Mouse (Mus musculus) midbrain, embryonic 16.5 days (tissue): ENCODE data around the gene Myct1. TPM values are rescaled to one million over a fixed set of nuclear protein-coding genes. Genes with fewer than 3 reads are reported as not detected.

ENCODE experiments used
- ATAC-seq: fragments of 200-750 bp; cut with Nextera tagmentation; 2 replicates; pipeline ENCODE4 v1.8.0; 2017; ENCODE audit warnings: moderate TSS enrichment
- H3K27ac ChIP-seq: fragments of 300-500 bp; sonication (generic); 2 replicates; pipeline ENCODE4 v1.5.1; 2014; ENCODE audit warnings: mild to moderate bottlenecking, low read length, mixed read lengths
- H3K27me3 ChIP-seq: fragments of 300-500 bp; sonication (generic); 2 replicates; pipeline ENCODE4 v1.6.1; 2014; ENCODE audit warnings: low read depth, low read length, mixed read lengths; ENCODE audit not compliant: control insufficient read depth, insufficient read depth
- H3K36me3 ChIP-seq: fragments of 300-500 bp; sonication (generic); 2 replicates; pipeline ENCODE4 v1.6.1; 2014; ENCODE audit warnings: mild to moderate bottlenecking, low read length, moderate library complexity, mixed read lengths; ENCODE audit not compliant: control insufficient read depth, insufficient read depth
- H3K4me1 ChIP-seq: fragments of 300-500 bp; sonication (generic); 2 replicates; pipeline ENCODE4 v1.6.1; 2014; ENCODE audit warnings: mild to moderate bottlenecking, low read length, mixed read lengths; ENCODE audit not compliant: control insufficient read depth, insufficient read depth
- H3K4me2 ChIP-seq: fragments of 300-500 bp; sonication (generic); 2 replicates; pipeline ENCODE4 v1.6.1; 2014; ENCODE audit warnings: mild to moderate bottlenecking, low read length, mixed read lengths
- H3K4me3 ChIP-seq: fragments of 300-500 bp; sonication (generic); 2 replicates; pipeline ENCODE4 v1.5.1; 2014; ENCODE audit warnings: low read depth, mild to moderate bottlenecking, low read length, moderate library complexity, mixed read lengths
- H3K9ac ChIP-seq: fragments of 300-500 bp; sonication (generic); 2 replicates; pipeline ENCODE4 v1.6.1; 2014; ENCODE audit warnings: low read depth, low read length, mixed read lengths
- H3K9me3 ChIP-seq: fragments of 300-500 bp; sonication (generic); replicated peaks from 2 replicates; pipeline ENCODE4 v1.6.1; 2014; ENCODE audit warnings: mild to moderate bottlenecking, low read length, mixed read lengths; ENCODE audit not compliant: control insufficient read depth, poor library complexity, severe bottlenecking
- WGBS: fragments of 180-500 bp; shearing (Covaris S2); extraction: QIAGEN DNeasy Blood & Tissue Kit; methylation state at CpG from one replicate; pipeline ENCODE4 v1.1.7; 2014; 5-methylcytosine and 5-hydroxymethylcytosine counted together
- polyA plus RNA-seq: library from polyadenylated mRNA; unstranded; fragments of >200 nt; fragmentation: Nextera tagmentation; extraction: Ambion mirVana; gene quantifications from 2 replicates; pipeline ENCODE4 v1.2.1, GENCODE M21; 2015

Gene Myct1
- polyA plus RNA-seq, 1 experiment from 2014 or later = 0.73 TPM

DNA sequence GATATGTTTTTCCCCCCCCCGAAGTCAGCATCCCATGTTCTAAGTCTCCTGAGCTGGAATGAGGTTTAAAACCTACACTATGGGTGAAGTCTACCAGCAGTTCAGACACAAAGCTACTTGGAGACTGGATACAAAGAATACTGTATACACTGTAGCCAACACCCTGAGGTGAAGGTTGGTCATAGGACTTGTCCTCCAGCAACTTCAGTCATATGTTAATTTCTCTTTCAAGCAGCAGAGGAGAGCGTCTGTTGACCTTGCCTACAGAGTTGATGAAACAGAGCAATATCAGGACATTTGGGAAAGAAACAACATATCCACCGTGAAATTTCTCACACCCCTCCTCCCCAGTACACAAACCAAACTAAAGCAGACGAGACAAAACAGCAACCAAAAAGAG lies 33.0 kb upstream of the Myct1 start:
- no peaks in the 10 kb centered on the region for H3K36me3 ChIP-seq
- 82% methylated on average over 4 of the region's 4 CpGs for WGBS

GRCm38 (mm10) chr10:5561706-5562105 lies 31.9 kb upstream of the Myct1 start:
- no peaks in the 10 kb centered on the region for H3K36me3 ChIP-seq
- no peaks in the 10 kb centered on the region for H3K4me1 ChIP-seq
- H3K9me3 ChIP-seq = no peaks in the 10 kb centered on the region
- H3K27me3 ChIP-seq = no peaks in the 10 kb centered on the region
- no peak for ATAC-seq
- WGBS = 83% methylated on average over 4 of the region's 4 CpGs
- H3K4me3 ChIP-seq = no peak overlapping the region
- H3K4me2 ChIP-seq = no peak overlapping the region
- no peak overlapping the region for H3K9ac ChIP-seq
- no peak overlapping the region for H3K27ac ChIP-seq

More for the DNA sequence above, 33.0 kb upstream of the Myct1 start:
- Histone ChIP-seq H3K4me2 (no peak overlapping the region), H3K9me3 (no peaks in the 10 kb centered on the region), H3K9ac (no peak overlapping the region), H3K4me1 (no peaks in the 10 kb centered on the region), H3K4me3 (no peak overlapping the region), H3K27me3 (no peaks in the 10 kb centered on the region), H3K27ac (no peak overlapping the region)
- no peak for ATAC-seq

DNA sequence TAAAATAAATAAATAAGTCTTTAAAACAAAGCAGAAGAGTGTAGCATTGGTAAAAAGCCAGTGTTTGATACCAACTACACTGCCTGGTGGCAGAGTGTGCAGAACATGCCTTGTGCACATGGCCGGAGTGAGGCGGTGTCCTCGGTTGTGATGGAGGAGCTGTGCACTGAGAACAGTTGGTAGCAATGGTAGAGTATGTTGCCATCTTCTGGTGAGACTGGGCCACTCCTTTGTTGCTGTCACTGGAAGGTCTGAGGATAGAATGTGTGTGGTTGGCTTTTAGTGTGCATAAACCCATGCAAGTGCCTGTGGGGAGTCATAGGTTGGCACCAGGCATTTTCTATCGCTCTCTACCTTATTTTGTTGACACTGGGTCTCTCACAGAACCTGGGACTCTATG lies 24.6 kb upstream of the Myct1 start:
- Histone ChIP-seq H3K36me3 (no peaks in the 10 kb centered on the region), H3K4me3 (no peak overlapping the region), H3K27ac (no peak overlapping the region), H3K4me1 (no peaks in the 10 kb centered on the region), H3K9ac (no peak overlapping the region), H3K9me3 (no peaks in the 10 kb centered on the region), H3K4me2 (no peak overlapping the region), H3K27me3 (no peaks in the 10 kb centered on the region)
- no peak for ATAC-seq
- WGBS = 86% methylated on average over 4 of the region's 4 CpGs

DNA sequence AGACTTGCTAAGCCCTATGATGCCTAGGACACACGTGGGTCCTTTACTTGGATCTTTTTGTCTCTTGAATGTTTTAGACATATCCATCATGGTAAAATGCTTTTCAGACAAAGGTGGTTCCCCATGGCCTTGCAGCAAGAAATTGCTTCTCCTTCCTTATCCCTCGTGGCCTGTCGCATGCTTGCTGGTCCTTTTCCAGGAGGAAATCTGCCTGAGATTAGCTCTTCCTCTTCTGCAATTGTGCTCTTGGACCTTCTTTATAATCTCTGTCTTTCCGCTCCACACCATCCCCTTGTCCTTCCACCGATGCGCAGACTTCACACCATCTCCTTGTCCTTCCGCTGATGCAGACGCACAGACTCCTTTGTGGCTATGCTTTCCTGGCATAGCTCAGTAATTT lies 23.5 kb upstream of the Myct1 start:
- Histone ChIP-seq H3K36me3 (no peaks in the 10 kb centered on the region), H3K9ac (no peak overlapping the region), H3K27ac (no peak overlapping the region), H3K4me2 (no peak overlapping the region), H3K27me3 (no peaks in the 10 kb centered on the region), H3K4me3 (no peak overlapping the region), H3K9me3 (no peaks in the 10 kb centered on the region), H3K4me1 (no peaks in the 10 kb centered on the region)
- no peak for ATAC-seq
- 90% methylated on average over 8 of the region's 8 CpGs for WGBS

- H3K9me3 ChIP-seq = no peaks in the 10 kb centered on the region
- no peak for ATAC-seq
- H3K27me3 ChIP-seq = no peaks in the 10 kb centered on the region
- no peak overlapping the region for H3K4me3 ChIP-seq
- H3K27ac ChIP-seq = no peak overlapping the region
- no peak overlapping the region for H3K4me2 ChIP-seq
- no peaks in the 10 kb centered on the region for H3K36me3 ChIP-seq
- WGBS = 82% methylated on average over 5 of the region's 5 CpGs
- no peaks in the 10 kb centered on the region for H3K4me1 ChIP-seq
- no peak overlapping the region for H3K9ac ChIP-seq
Observed at GRCm38 (mm10) chr10:5571332-5571731, 22.2 kb upstream of the Myct1 start.

DNA sequence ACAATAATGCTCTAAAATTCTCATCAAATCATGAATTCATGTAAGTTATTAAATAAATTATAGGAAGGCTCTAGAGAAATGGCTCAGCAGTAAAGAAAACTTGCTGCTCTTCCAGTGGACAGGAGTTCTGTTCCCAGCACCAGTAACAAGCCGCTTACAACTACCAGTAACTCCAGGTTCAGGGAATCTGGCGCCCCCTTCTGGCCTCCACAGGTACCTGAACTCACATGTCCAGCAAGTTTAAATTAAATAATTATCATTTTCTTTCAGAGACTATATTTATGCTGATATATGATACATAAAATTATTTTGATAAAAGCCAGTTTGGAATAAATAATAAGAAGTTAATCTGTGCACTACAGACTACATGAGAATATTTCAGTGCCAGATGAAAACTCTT lies 20.2 kb upstream of the Myct1 start:
- Histone ChIP-seq H3K4me3 (no peak overlapping the region), H3K9ac (no peak overlapping the region), H3K36me3 (no peaks in the 10 kb centered on the region), H3K27ac (no peak overlapping the region), H3K4me1 (no peaks in the 10 kb centered on the region), H3K27me3 (no peaks in the 10 kb centered on the region), H3K4me2 (no peak overlapping the region), H3K9me3 (no peaks in the 10 kb centered on the region)
- 53% methylated on average over 2 of the region's 2 CpGs for WGBS
- no peak for ATAC-seq

DNA sequence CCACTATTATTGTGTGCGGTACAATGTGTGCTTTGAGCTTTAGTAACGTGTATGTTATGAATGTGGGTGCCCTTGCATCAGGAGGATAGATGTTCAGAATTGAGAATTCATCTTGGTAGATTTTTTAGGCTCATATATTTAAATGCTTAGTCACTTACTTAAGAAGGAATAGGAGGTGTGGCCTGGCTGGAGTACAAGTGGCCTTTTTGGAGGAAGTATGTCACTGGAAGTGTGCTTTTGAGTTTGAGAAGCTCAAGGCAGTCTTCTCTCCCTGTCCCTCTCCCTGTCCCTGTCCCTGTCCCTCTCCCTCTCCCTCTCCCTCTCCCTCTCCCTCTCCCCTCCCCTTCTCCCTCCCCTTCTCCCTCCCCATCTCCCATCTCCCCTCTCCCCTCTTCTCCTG lies 2.5 kb upstream of the Myct1 start:
- Histone ChIP-seq H3K36me3 (no peaks in the 10 kb centered on the region), H3K27ac (no peak overlapping the region), H3K4me1 (no peaks in the 10 kb centered on the region), H3K4me3 (no peak overlapping the region), H3K9me3 (no peaks in the 10 kb centered on the region), H3K4me2 (no peak overlapping the region), H3K27me3 (no peaks in the 10 kb centered on the region), H3K9ac (no peak overlapping the region)
- ATAC-seq = no peak
- 91% methylated on average over 2 of the region's 2 CpGs for WGBS

DNA sequence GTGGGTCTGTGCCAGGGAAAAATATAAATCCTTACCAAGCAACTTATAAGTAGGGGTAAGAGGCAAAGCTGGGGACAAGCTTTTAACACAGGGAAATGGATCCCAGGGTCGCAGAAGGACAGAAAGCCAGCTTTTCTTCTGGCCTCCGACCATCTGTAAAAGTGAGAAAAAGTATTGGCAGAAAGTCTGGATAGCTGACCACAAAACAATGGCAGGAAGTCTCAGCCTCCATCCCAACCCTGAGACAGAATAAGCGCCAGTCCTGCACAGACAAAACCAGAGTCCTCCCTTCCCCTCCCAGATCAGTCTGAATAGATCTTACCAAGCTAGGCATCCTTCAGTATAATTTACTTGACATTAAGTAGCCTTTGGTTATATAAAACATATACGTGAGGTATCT lies 1.6 kb upstream of the Myct1 start:
- no peak overlapping the region for H3K4me3 ChIP-seq
- ATAC-seq = no peak
- no peaks in the 10 kb centered on the region for H3K4me1 ChIP-seq
- H3K9me3 ChIP-seq = no peaks in the 10 kb centered on the region
- no peak overlapping the region for H3K9ac ChIP-seq
- no peak overlapping the region for H3K4me2 ChIP-seq
- H3K27ac ChIP-seq = no peak overlapping the region
- H3K27me3 ChIP-seq = no peaks in the 10 kb centered on the region
- H3K36me3 ChIP-seq = no peaks in the 10 kb centered on the region
- WGBS = 80% methylated on average over 4 of the region's 4 CpGs

- Histone ChIP-seq H3K27me3 (no peaks in the 10 kb centered on the region), H3K27ac (no peak overlapping the region), H3K36me3 (no peaks in the 10 kb centered on the region), H3K4me3 (no peak overlapping the region), H3K9ac (no peak overlapping the region), H3K4me2 (no peak overlapping the region), H3K4me1 (no peaks in the 10 kb centered on the region), H3K9me3 (no peaks in the 10 kb centered on the region)
- ATAC-seq = no peak
- 67% methylated on average over 5 of the region's 5 CpGs for WGBS
Observed at GRCm38 (mm10) chr10:5594457-5594856, 882 bp downstream of the Myct1 start.

GRCm38 (mm10) chr10:5596559-5596958 lies 3.0 kb downstream of the Myct1 start:
- Histone ChIP-seq H3K9me3 (no peaks in the 10 kb centered on the region), H3K9ac (no peak overlapping the region), H3K4me3 (no peak overlapping the region), H3K4me2 (no peak overlapping the region), H3K4me1 (no peaks in the 10 kb centered on the region), H3K27ac (no peak overlapping the region), H3K36me3 (no peaks in the 10 kb centered on the region), H3K27me3 (no peaks in the 10 kb centered on the region)
- 76% methylated on average over 6 of the region's 6 CpGs for WGBS
- ATAC-seq = no peak
